Mouse (Mus musculus) activated CD4-positive, CD25-positive, alpha-beta regulatory T cell, adult 4 months (primary cell): ENCODE measurements around the gene Adtrp. TPM values are rescaled to one million over a fixed set of nuclear protein-coding genes. Genes with fewer than 3 reads are reported as not detected.

Experiments used
- polyA plus RNA-seq, 2 experiments: library from polyadenylated mRNA; unstranded; fragments of 100-300 nt; shearing (Covaris generic); gene quantifications; one replicate each; pipeline ENCODE4 v1.2.1; 2017

Gene Adtrp
- polyA plus RNA-seq, 2 experiments from 2014 or later = 0.74 TPM; not detected in 1

Other genes starting within 250 kb of the Adtrp start
- 10 to 100 TPM; 10.5 to 10.8 TPM for gene Tmem170b, start 241.8 kb downstream of the Adtrp start, polyA plus RNA-seq
- 10 to 100 TPM in 1 of 2 experiments, 1 to 10 TPM in 1; 9.0 to 16.6 TPM for gene Hivep1, start 204.3 kb upstream of the Adtrp start, polyA plus RNA-seq